Comparison of ENCODE assay signal across 8 mouse cellular contexts in the genomic region with DNA sequence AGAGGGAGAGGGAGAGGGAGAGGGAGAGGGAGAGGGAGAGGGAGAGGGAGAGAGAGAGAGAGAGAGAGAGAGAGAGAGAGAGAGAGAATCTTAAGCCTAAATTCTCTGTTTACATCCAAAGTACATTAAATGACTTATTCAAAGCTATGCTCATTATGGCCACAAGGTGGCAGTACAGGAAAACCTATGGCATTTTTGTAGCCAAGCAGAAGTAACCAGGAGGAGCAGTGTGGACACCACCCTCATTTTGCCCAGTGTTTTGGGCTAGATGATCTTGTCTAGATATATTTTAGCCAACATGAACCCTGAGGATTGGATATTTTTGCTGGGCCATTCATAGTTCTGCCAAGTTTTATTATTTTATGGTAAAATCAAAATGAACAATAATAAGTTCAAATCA. TPM values are rescaled to one million over a fixed set of nuclear protein-coding genes. Genes with fewer than 3 reads are reported as not detected.
DNase-seq lines count a peak whose midpoint lies in the region; ATAC-seq lines count a peak whose summit lies in the region.

No protein-coding gene starts in this region.

- no peak overlapping the region for H3K4me2 ChIP-seq in midbrain, embryonic 16.5 days (ENCODE audit: low read length)

- peak; percentile 36 for DNase-seq in adrenal gland, adult 2 months
- no peak for DNase-seq in adrenal gland, postnatal 4 days (ENCODE audit: low spot score in 2 of 2)
- peak; percentile 35 for DNase-seq in midbrain, embryonic 10.5 days (ENCODE audit: low spot score)
- peak; percentile 70 for DNase-seq in cerebellum, adult 8-10 months
- peak; percentile 65 for DNase-seq in heart, postnatal 4 days
- peak; percentile 83 for DNase-seq in lung, postnatal 36 days
- no peak for DNase-seq in ovary, adult 18-20 months (ENCODE audit: low spot score)

- H3K27me3 ChIP-seq in midbrain, embryonic 10.5 days (ENCODE audit: low read depth, poor library complexity, severe bottlenecking) = peaks cover 6% of the 10 kb centered on the region; the same call in 1 of the 2 replicates
- no peaks in the 10 kb centered on the region for H3K27me3 ChIP-seq in midbrain, embryonic 16.5 days (ENCODE audit: control insufficient read depth, insufficient read depth, low read depth, low read length)

- H3K9me3 ChIP-seq in midbrain, embryonic 10.5 days (replicated peaks) = no peaks in the 10 kb centered on the region
- no peaks in the 10 kb centered on the region for H3K9me3 ChIP-seq in midbrain, embryonic 16.5 days (replicated peaks; ENCODE audit: control insufficient read depth, low read length, poor library complexity, severe bottlenecking)

- no peak overlapping the region for H3K9ac ChIP-seq in midbrain, embryonic 16.5 days (ENCODE audit: low read depth, low read length)

- H3K27ac ChIP-seq in midbrain, embryonic 10.5 days (replicated peaks) = no peak overlapping the region
- H3K27ac ChIP-seq in midbrain, embryonic 16.5 days (ENCODE audit: low read length) = no peak overlapping the region

- H3K4me1 ChIP-seq in midbrain, embryonic 10.5 days = peaks cover 4% of the 10 kb centered on the region; the same call in 1 of the 2 replicates
- no peaks in the 10 kb centered on the region for H3K4me1 ChIP-seq in midbrain, embryonic 16.5 days (ENCODE audit: control insufficient read depth, insufficient read depth, low read length)

- no peaks in the 10 kb centered on the region for H3K36me3 ChIP-seq in midbrain, embryonic 10.5 days
- H3K36me3 ChIP-seq in midbrain, embryonic 16.5 days (ENCODE audit: control insufficient read depth, insufficient read depth, low read length) = no peaks in the 10 kb centered on the region

- no peak for ATAC-seq in midbrain, embryonic 16.5 days

- no peak overlapping the region for H3K4me3 ChIP-seq in midbrain, embryonic 10.5 days
- no peak overlapping the region for H3K4me3 ChIP-seq in midbrain, embryonic 16.5 days (ENCODE audit: low read depth, low read length)

RNA-seq across cellular contexts. Expression of a gene that starts 21.2 kb away (rescaled TPM):
- 100 to 1,000 TPM in 1 of 2 experiments, 10 to 100 TPM in 1; 40.7 to 129 TPM for total RNA-seq in adrenal gland, adult 2 months (2021)
- 85.0 and 128 TPM in 2 replicates for polyA plus RNA-seq in adrenal gland, adult 2 months (2012; rRNA removed)
- 100 to 1,000 TPM; 219 to 249 TPM for total RNA-seq in adrenal gland, postnatal 4 days (2021)
- polyA plus RNA-seq in midbrain, embryonic 10.5 days (2016; fragmentation: Nextera tagmentation; extraction: Ambion mirVana) = 265 and 368 TPM in 2 replicates
- 2,002 and 2,007 TPM in 2 replicates for polyA plus RNA-seq in midbrain, embryonic 16.5 days (2015; fragmentation: Nextera tagmentation; extraction: Ambion mirVana)
- 10 to 100 TPM; 28.4 to 32.1 TPM for total RNA-seq in heart, postnatal 4 days (2021)

RNA-seq across cellular contexts. Expression of a gene that starts 48.5 kb away (rescaled TPM):
- total RNA-seq in adrenal gland, adult 2 months (2021) = 10 to 100 TPM; 69.3 to 93.7 TPM
- 9.8 and 10.1 TPM in 2 replicates for polyA plus RNA-seq in adrenal gland, adult 2 months (2012; rRNA removed)
- total RNA-seq in adrenal gland, postnatal 4 days (2021) = 100 to 1,000 TPM; 150 to 161 TPM
- polyA plus RNA-seq in midbrain, embryonic 10.5 days (2016; fragmentation: Nextera tagmentation; extraction: Ambion mirVana) = 33.2 and 37.2 TPM in 2 replicates
- 40.4 and 48.8 TPM in 2 replicates for polyA plus RNA-seq in midbrain, embryonic 16.5 days (2015; fragmentation: Nextera tagmentation; extraction: Ambion mirVana)
- total RNA-seq in heart, postnatal 4 days (2021) = 100 to 1,000 TPM; 102 TPM

Comparison
In these comparisons a context has a peak if more than half of its experiments do, and no peak if none do; other contexts are left out.
1. DNase-seq: peak in adrenal gland, adult 2 months (single experiment), midbrain, embryonic 10.5 days (single experiment), cerebellum, adult 8-10 months (single experiment), heart, postnatal 4 days (single experiment) and lung, postnatal 36 days (single experiment); none in adrenal gland, postnatal 4 days (0 of 2) and ovary, adult 18-20 months (single experiment).